Mouse (Mus musculus) forebrain, postnatal 0 days (tissue): ENCODE data around the gene Cdk2ap2. TPM values are rescaled to one million over a fixed set of nuclear protein-coding genes. Genes with fewer than 3 reads are reported as not detected.

Experiments used
- ATAC-seq: fragments of 200-750 bp; cut with Nextera tagmentation; 2 replicates; pipeline ENCODE4 v1.8.0; 2017; ENCODE audit warnings: mild to moderate bottlenecking, moderate library complexity
- DNase-seq: peaks from one replicate; pipeline ENCODE4 v3.0.0-alpha.2; 2015
- H3K27ac ChIP-seq: fragments of 300-500 bp; sonication (generic); 2 replicates; pipeline ENCODE4 v1.5.1; 2014; ENCODE audit warnings: low read depth, mild to moderate bottlenecking, antibody characterized with exemption, low read length, moderate library complexity, mixed read lengths
- H3K27me3 ChIP-seq: fragments of 300-500 bp; sonication (generic); 2 replicates; pipeline ENCODE4 v1.6.1; 2014; ENCODE audit warnings: mild to moderate bottlenecking, low read length, mixed read lengths; ENCODE audit not compliant: insufficient read depth
- H3K36me3 ChIP-seq: fragments of 300-500 bp; sonication (generic); 2 replicates; pipeline ENCODE4 v1.6.1; 2014; ENCODE audit warnings: mild to moderate bottlenecking, moderate library complexity; ENCODE audit not compliant: insufficient read depth
- H3K4me1 ChIP-seq: fragments of 300-500 bp; sonication (generic); 2 replicates; pipeline ENCODE4 v1.6.1; 2014; ENCODE audit warnings: antibody characterized with exemption; ENCODE audit not compliant: insufficient read depth
- H3K4me2 ChIP-seq: fragments of 300-500 bp; sonication (generic); 2 replicates; pipeline ENCODE4 v1.6.1; 2014; ENCODE audit warnings: low read depth, mild to moderate bottlenecking, moderate library complexity
- H3K4me3 ChIP-seq: fragments of 300-500 bp; sonication (generic); 2 replicates; pipeline ENCODE4 v1.5.1; 2014; ENCODE audit warnings: low read depth, low read length, mixed read lengths
- H3K9ac ChIP-seq: fragments of 300-500 bp; sonication (generic); 2 replicates; pipeline ENCODE4 v1.6.1; 2014; ENCODE audit warnings: mild to moderate bottlenecking
- H3K9me3 ChIP-seq: fragments of 300-500 bp; sonication (generic); 2 replicates; pipeline ENCODE4 v1.6.1; 2016; ENCODE audit warnings: low read length
- CTCF ChIP-seq: sonication (generic); IDR thresholded peaks from 2 replicates; pipeline ENCODE4 v1.5.1; 2016; ENCODE audit warnings: antibody characterized with exemption, control low read depth, low read depth
- WGBS: fragments of 180-500 bp; shearing (Covaris S2); extraction: QIAGEN DNeasy Blood & Tissue Kit; methylation state at CpG from one replicate; pipeline ENCODE4 v1.1.7; 2014; 5-methylcytosine and 5-hydroxymethylcytosine counted together
- polyA plus RNA-seq: library from polyadenylated mRNA; unstranded; fragments of >200 nt; fragmentation: Nextera tagmentation; extraction: Ambion mirVana; gene quantifications from 2 replicates; pipeline ENCODE4 v1.2.1, GENCODE M21; 2015
- total RNA-seq: library from RNA; depleted of rRNA; stranded (reverse); fragments of >200 nt; gene quantifications from 2 replicates; pipeline ENCODE4 v1.2.3, GENCODE M21; 2014

Gene Cdk2ap2
- total and polyA plus RNA-seq, 2 experiments from 2014 or later: 34.4 to 59.9 TPM

GRCm38 (mm10) chr19:4080511-4081009 lies 16.4 kb upstream of the Cdk2ap2 start:
- Histone ChIP-seq H3K4me1 (no peaks in the 10 kb centered on the region), H3K4me3 (no peak overlapping the region), H3K27ac (no peak overlapping the region), H3K9me3 (no peaks in the 10 kb centered on the region), H3K36me3 (no peaks in the 10 kb centered on the region), H3K9ac (no peak overlapping the region), H3K4me2 (no peak overlapping the region), H3K27me3 (no peaks in the 10 kb centered on the region)
- no peak for DNase-seq
- ATAC-seq: no peak
- WGBS: 66% methylated on average over 8 of the region's 8 CpGs
- no peak for TF ChIP-seq CTCF

- no peak for TF ChIP-seq CTCF
- WGBS: 56% methylated on average over 3 of the region's 3 CpGs
- Histone ChIP-seq H3K9ac (no peak within 1 kb of the TSS), H3K27ac (no peak within 1 kb of the TSS), H3K9me3 (no peaks in the 10 kb centered on the region), H3K4me1 (no peaks in the 10 kb centered on the region), H3K4me3 (no peak within 1 kb of the TSS), H3K4me2 (no peak within 1 kb of the TSS), H3K36me3 (no peaks in the 10 kb centered on the region), H3K27me3 (no peaks in the 10 kb centered on the region)
- ATAC-seq: no peak
- no peak for DNase-seq
Observed at GRCm38 (mm10) chr19:4081394-4081793, 15.6 kb upstream of the Cdk2ap2 start, which contains the start of gene Cabp2. Gene Cabp2 (plus strand): TSS chr19:4081578.

- Histone ChIP-seq H3K9me3 (no peaks in the 10 kb centered on the region), H3K4me1 (no peaks in the 10 kb centered on the region), H3K36me3 (no peaks in the 10 kb centered on the region), H3K4me2 (no peak overlapping the region), H3K27me3 (no peaks in the 10 kb centered on the region), H3K4me3 (no peak overlapping the region), H3K9ac (no peak overlapping the region), H3K27ac (no peak overlapping the region)
- TF ChIP-seq CTCF: no peak
- ATAC-seq (no peak), DNase-seq (no peak)
- WGBS: 83% methylated on average over 11 of the region's 11 CpGs
Observed at GRCm38 (mm10) chr19:4082219-4082965, 14.6 kb upstream of the Cdk2ap2 start.

GRCm38 (mm10) chr19:4083316-4083715 lies 13.7 kb upstream of the Cdk2ap2 start:
- no peak for TF ChIP-seq CTCF
- no peaks in the 10 kb centered on the region for H3K9me3 ChIP-seq
- H3K4me2 ChIP-seq: no peak overlapping the region
- ATAC-seq (no peak), DNase-seq (no peak)
- H3K27ac ChIP-seq: no peak overlapping the region
- H3K27me3 ChIP-seq: no peaks in the 10 kb centered on the region
- no peaks in the 10 kb centered on the region for H3K4me1 ChIP-seq
- no peak overlapping the region for H3K9ac ChIP-seq
- WGBS: 73% methylated on average over 7 of the region's 7 CpGs
- H3K4me3 ChIP-seq: no peak overlapping the region
- no peaks in the 10 kb centered on the region for H3K36me3 ChIP-seq

GRCm38 (mm10) chr19:4083826-4084225 lies 13.2 kb upstream of the Cdk2ap2 start:
- no peak for DNase-seq
- Histone ChIP-seq H3K9ac (no peak overlapping the region), H3K4me2 (no peak overlapping the region), H3K27ac (no peak overlapping the region), H3K4me3 (no peak overlapping the region), H3K27me3 (no peaks in the 10 kb centered on the region), H3K36me3 (no peaks in the 10 kb centered on the region), H3K4me1 (no peaks in the 10 kb centered on the region), H3K9me3 (no peaks in the 10 kb centered on the region)
- no peak for TF ChIP-seq CTCF
- no peak for ATAC-seq
- WGBS: 34% methylated on average over 8 of the region's 8 CpGs

- no peaks in the 10 kb centered on the region for H3K9me3 ChIP-seq
- peak; percentile 25; the same call in 1 of the 2 replicates for TF ChIP-seq CTCF
- no peak overlapping the region for H3K27ac ChIP-seq
- H3K27me3 ChIP-seq: no peaks in the 10 kb centered on the region
- no peak overlapping the region for H3K4me2 ChIP-seq
- no peak for ATAC-seq
- no peak for DNase-seq
- WGBS: 84% methylated on average over 1 of the region's 1 CpGs
- H3K4me3 ChIP-seq: no peak overlapping the region
- no peaks in the 10 kb centered on the region for H3K4me1 ChIP-seq
- H3K36me3 ChIP-seq: no peaks in the 10 kb centered on the region
- no peak overlapping the region for H3K9ac ChIP-seq
Observed at GRCm38 (mm10) chr19:4084984-4085383, 12.0 kb upstream of the Cdk2ap2 start.

- Histone ChIP-seq H3K36me3 (no peaks in the 10 kb centered on the region), H3K27ac (no peak overlapping the region), H3K4me1 (no peaks in the 10 kb centered on the region), H3K4me2 (no peak overlapping the region), H3K9me3 (no peaks in the 10 kb centered on the region), H3K4me3 (no peak overlapping the region), H3K9ac (no peak overlapping the region), H3K27me3 (no peaks in the 10 kb centered on the region)
- WGBS: 94% methylated on average over 15 of the region's 15 CpGs
- ATAC-seq (no peak), DNase-seq (no peak)
- no peak for TF ChIP-seq CTCF
Observed at GRCm38 (mm10) chr19:4086156-4086555, 10.8 kb upstream of the Cdk2ap2 start.
